Mouse (Mus musculus) adrenal gland, adult (tissue): ENCODE measurements around the gene Ankrd6.

Experiments
- DNase-seq, 2 experiments: peaks; one replicate each; pipeline ENCODE4 v3.0.0; 2022 to 2023; ENCODE audit warnings: low spot score in 1 of 2; ENCODE audit not compliant: inconsistent age in 2 of 2

The Ankrd6 gene

DNA sequence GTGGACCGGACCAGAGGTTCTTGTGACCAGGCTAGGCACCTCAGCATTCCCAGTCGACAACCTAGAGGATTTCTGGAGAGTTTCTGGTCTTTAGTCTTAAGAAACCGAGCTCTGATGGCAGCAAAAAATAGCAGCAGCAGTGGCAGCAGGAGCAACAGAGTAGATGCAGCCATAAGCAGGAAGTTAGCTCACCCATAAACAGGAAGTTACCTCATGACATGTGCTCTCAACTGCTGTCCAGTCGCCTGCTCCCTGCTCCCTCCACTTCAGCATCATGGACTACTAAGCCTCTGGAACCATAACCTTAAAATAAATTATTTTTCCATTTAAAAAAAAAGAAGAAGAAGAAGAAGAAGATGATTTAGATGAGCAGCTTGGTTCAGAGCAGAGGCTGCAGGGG lies 161.6 kb downstream of the Ankrd6 start:
- DNase-seq = no peak

DNA sequence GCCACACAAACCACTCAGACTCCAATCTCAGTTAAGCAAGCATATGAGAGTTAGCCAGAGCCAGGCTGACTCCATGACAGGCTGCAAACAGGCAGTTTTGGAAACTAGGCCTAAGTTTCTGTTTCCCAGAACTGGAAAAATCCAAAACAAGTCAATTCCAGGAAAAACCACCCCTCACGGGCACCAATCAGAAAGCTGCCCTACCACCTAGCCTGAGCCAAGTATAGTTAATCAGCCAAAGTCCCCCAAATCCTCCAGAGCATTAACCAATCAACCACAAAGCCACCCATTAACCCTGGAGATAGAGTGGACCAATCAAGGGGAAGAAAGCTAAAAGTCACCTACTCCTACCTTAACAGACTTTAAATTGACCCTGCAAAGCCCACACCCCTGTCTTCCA lies 163.5 kb downstream of the Ankrd6 start:
- no peak for DNase-seq

DNA sequence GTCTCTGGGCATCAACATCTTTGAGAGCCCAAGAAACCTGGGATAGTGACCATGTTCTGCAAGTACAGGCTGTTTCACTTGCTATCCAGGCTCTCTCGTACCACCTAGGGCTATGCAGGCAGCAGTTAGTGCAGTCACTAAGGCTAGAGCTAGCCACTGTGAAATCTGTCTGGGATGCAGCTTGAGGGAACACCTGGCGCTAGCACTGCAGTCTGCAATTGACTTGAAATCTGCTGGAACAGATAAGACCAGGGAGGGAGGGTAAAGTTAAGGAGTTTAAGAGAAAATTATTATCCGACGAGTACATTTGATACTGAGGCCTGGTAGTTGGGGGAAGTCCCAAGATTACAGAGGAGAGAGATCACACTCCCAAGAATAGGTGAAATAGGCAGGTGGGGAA lies 170.6 kb downstream of the Ankrd6 start:
- DNase-seq = no peak

DNA sequence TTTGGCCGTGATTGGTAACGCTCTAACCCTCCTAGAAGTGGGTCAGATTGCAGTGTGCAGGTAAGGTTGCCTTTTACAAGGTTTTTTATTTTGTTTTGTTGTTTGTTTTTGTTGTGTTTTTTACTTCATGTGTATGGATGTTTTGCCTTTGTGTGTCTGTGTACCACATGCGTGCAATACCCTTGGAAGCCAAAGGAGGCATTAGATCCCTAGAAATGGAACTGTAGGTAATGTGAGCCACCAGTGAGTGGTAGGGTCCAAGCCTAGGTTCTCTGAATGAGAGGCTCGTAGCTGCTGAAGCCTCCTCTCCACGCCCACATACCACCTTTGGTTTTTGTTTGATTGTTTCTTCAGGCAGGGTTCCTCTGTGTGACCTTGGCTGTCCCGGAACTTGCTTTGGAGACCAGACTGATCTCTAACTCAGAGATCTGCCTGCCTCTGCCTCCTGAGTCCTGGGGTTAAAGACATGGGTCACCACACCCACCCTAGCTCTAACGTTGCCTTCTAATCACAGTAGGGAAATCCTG lies 180.3 kb downstream of the Ankrd6 start:
- DNase-seq = no peak

DNA sequence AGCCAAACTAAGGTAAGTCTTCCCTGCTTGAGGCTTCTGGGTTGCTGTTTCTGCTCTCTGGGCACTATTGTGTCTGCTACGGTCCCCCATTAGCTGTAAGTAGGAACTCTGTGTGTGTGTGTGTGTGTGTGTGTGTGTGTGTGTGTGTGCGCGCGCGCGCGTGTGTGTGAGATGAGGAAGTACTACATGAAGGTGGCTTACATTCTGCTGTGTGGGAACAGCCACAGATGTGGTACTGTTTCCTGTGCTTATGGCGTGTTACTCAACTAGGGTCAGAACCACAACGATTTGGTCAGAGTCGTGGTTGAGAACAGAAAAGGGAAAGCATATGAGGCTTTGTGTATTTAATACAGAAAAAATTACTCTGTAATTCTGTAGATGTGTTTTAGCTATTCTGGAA lies 182.6 kb downstream of the Ankrd6 start:
- no peak for DNase-seq

DNA sequence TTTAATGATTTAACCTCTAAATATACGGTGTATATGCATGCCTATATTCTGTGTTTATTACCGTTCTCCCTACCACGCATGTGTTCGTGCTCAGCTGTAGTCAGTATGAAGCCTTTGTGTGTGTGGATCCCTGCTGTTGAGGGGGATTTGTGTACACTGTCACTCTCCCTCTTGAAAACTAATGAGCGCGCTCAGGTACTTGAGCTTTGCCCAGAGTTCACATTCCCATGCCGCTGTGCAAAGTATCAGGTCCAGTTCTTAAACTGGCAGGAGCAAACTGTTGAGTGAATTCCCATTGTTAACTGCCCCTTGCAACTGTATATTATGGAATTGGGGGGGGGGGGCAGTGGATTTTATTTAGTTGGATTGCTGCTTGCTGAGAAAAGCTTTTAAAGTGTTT lies 183.2 kb downstream of the Ankrd6 start:
- no peak for DNase-seq

DNA sequence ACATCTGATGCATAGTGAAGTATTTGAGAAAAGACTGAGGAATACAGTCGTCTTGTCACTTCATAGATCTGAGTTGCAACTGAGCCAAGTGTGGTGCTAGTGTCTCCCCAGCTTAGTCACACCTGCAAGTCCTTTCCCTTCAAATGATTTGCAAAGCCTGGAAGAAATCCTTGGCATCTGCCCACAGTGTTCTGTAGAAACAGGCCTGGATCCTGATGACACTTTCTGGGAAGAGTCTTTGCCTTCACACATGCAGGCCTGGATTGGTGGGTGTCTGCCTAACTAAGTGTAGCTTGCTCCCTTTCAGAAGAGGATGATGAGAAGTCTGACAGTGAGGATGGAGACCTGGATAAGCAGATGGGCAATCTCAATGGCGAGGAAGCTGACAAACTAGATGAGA lies 193.2 kb downstream of the Ankrd6 start:
- DNase-seq = no peak
